23 mouse cellular contexts compared by ENCODE assay signal in genomic region chr4:3055396-3055795, GRCm38 (mm10).
DNase-seq lines count a peak whose midpoint lies in the region; ATAC-seq and TF ChIP-seq lines count a peak whose summit lies in the region.
"Had no signal": no experiment of that assay in that cellular context is flagged by ENCODE, and none has a peak within 500 bp of the region (broad histone marks: within the 10 kb centered on the region; RNA-seq: fewer than 3 reads in every experiment).

No protein-coding gene starts in this region.

- H3K36me3 ChIP-seq in megakaryocyte, embryonic 14.5 days (replicated peaks; ENCODE audit: low read length) = no peaks in the 10 kb centered on the region
- H3K36me3 ChIP-seq: forebrain, embryonic 10.5 days; heart, embryonic 13.5 days; midbrain, embryonic 15.5 days had no signal

- no peaks in the 10 kb centered on the region for H3K27me3 ChIP-seq in megakaryocyte, embryonic 14.5 days (replicated peaks)
- H3K27me3 ChIP-seq: heart, embryonic 13.5 days; midbrain, embryonic 15.5 days; neural tube, embryonic 13.5 days had no signal

- H3K9me3 ChIP-seq in megakaryocyte, embryonic 14.5 days = peaks cover 78% of the 10 kb centered on the region

- no peak overlapping the region for H3K27ac ChIP-seq in gastrocnemius, adult 2 months
- H3K27ac ChIP-seq: forebrain, embryonic 10.5 days; heart, embryonic 13.5 days; hindbrain, embryonic 14.5 days; kidney, postnatal 0 days; left cerebral cortex, adult 2 months; liver, embryonic 14.5 days; midbrain, embryonic 15.5 days; neural tube, embryonic 13.5 days had no signal

- H3K4me1 ChIP-seq in megakaryocyte, embryonic 14.5 days = peaks cover 10% of the 10 kb centered on the region; the same call in 1 of the 2 replicates
- H3K4me1 ChIP-seq: forebrain, embryonic 10.5 days; heart, embryonic 13.5 days; midbrain, embryonic 15.5 days; neural tube, embryonic 13.5 days had no signal

- ATAC-seq in megakaryocyte, adult 5-6 weeks (ENCODE audit: poor library complexity, severe bottlenecking) = no peak
- ATAC-seq: inflammation-experienced regulatory T-cells, adult 6 months; midbrain, embryonic 15.5 days had no signal

- intact Hi-C loops in gastrocnemius, adult 2 months (cut with DNase I) = no loop called here
- intact Hi-C loops in heart, postnatal 10 days (cut with DNase I) = no loop called here

- no peak overlapping the region for H3K4me3 ChIP-seq in gastrocnemius, adult 2 months
- H3K4me3 ChIP-seq in megakaryocyte, embryonic 14.5 days (replicated peaks) = peak overlapping the region; percentile 48
- H3K4me3 ChIP-seq: forebrain, embryonic 10.5 days; heart, embryonic 13.5 days; left cerebral cortex, adult 2 months; midbrain, embryonic 15.5 days; neural tube, embryonic 13.5 days had no signal

- TF ChIP-seq CTCF in gastrocnemius, adult 2 months (IDR thresholded peaks at IDR 0.05) = no peak

- DNase-seq in gastrocnemius, adult 2 months = peak; percentile 6
- no peak for DNase-seq in gastrocnemius, adult 8-10 months (ENCODE audit: low spot score in 2 of 2)
- DNase-seq in heart, postnatal 4 days = peak; percentile 2
- no peak for DNase-seq in heart, postnatal 10 days
- DNase-seq in urinary bladder, postnatal 25 days (ENCODE audit: low spot score) = peak; percentile 1
- no peak for DNase-seq in urinary bladder, postnatal 4 days (ENCODE audit: low spot score in 2 of 2)
- DNase-seq: adrenal gland, postnatal 10 days; cerebellum, adult 18-20 months; cerebellum, postnatal 14 days; gastrocnemius, postnatal 14 days; kidney, adult 18-20 months; thymus, postnatal 36 days had no signal

Comparison
In these comparisons a context has a peak if more than half of its experiments do, and no peak if none do; other contexts are left out.
1. DNase-seq: peak in gastrocnemius, adult 2 months (single experiment), heart, postnatal 4 days (single experiment) and urinary bladder, postnatal 25 days (single experiment); none in gastrocnemius, adult 8-10 months (0 of 2), heart, postnatal 10 days (0 of 2) and urinary bladder, postnatal 4 days (0 of 2).